Mouse (Mus musculus): ENCODE measurements around the gene Sos1. TPM values are rescaled to one million over a fixed set of nuclear protein-coding genes. Genes with fewer than 3 reads are reported as not detected.
"Not testable (repeated sequence)": the region's sequence is repeated elsewhere in the genome, so short reads cannot be mapped to it uniquely, and the experiment has no call there.

Gene Sos1
- polyA plus RNA-seq, 1 experiment: 12.0 TPM

DNA sequence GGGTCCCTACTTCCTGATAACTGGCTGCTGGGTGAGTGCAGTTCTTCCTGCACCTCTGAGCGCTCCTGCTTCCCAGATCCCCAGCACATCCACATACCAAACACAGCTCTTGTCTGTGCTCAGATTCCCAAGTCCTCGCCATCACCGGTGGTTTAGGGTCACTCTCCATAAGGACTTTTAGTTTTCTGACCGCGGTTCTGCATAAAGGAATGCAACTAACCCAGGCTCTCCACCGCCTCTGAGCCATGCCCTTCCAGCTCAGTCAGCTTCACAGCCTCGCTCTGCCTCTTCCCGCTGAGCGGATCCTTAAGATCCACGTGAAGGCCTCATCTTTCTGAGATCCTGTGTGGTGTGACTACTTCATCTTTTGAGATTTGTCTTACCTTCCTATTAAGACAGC, 90.2 kb downstream of the Sos1 start:
- Histone ChIP-seq H3K4me1 (ENCODE audit: control insufficient read depth, insufficient read depth, low read length) (peaks cover 2% of the 10 kb centered on the region; the same call in 1 of the 2 replicates), H3K4me3 (ENCODE audit: insufficient read depth, low read length) (no peak overlapping the region), H3K27ac (ENCODE audit: insufficient read depth, low read depth, low read length) (no peak overlapping the region)
- TF ChIP-seq POLR2A (IDR thresholded peaks at IDR 0.05; ENCODE audit: borderline replicate concordance, low read depth, low read length) (no peak), CTCF (IDR thresholded peaks at IDR 0.05; ENCODE audit: low read depth, low read length) (no peak)

DNA sequence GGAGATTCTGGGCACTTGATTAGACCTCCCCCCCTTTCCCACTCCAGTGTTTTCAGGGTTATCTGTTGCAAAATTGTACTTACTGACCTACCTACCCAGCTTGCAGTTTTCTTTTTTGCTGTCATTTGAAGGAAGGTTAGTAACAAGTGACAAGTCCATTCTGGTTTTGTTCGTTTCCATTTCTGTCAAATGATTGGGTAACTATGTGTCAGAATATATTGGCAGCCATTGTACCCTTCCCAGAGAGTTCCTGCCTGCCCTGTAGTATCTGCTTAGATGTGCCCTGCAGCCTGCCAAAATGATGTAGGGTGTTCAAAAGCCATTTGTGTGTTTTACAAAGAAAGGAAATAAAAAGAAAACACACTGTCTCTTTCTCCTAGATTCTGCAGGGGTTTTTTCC, 94.6 kb downstream of the Sos1 start:
- Histone ChIP-seq H3K27ac (ENCODE audit: insufficient read depth, low read depth, low read length) (no peak overlapping the region), H3K4me3 (ENCODE audit: insufficient read depth, low read length) (no peak overlapping the region), H3K4me1 (ENCODE audit: control insufficient read depth, insufficient read depth, low read length) (no peaks in the 10 kb centered on the region; the same call in 1 of the 2 replicates)
- TF ChIP-seq CTCF (IDR thresholded peaks at IDR 0.05; ENCODE audit: low read depth, low read length) (no peak), POLR2A (IDR thresholded peaks at IDR 0.05; ENCODE audit: borderline replicate concordance, low read depth, low read length) (no peak)

DNA sequence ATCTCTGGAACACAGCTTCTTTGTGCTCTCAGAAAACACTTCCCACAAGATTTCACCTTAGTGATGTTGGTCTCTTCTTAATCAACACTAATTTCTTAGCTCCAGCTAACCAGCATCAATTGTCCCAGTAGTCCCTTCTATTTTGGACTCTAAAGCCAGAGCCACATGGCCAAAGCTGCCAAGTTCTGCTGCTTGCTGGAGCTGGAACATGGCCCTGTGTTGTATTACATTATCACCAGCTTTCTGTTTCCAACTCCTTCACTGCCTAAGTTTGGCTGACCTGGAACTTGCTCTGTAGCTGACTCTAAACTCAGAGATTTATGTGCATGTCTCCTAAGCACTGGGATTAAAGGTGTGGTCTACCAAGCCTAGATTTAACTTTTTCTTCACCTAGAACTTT, 101.9 kb downstream of the Sos1 start:
- H3K4me1 ChIP-seq (ENCODE audit: control insufficient read depth, insufficient read depth, low read length); H3K4me3 ChIP-seq (ENCODE audit: insufficient read depth, low read length); H3K27ac ChIP-seq (ENCODE audit: insufficient read depth, low read depth, low read length): not testable (repeated sequence)

DNA sequence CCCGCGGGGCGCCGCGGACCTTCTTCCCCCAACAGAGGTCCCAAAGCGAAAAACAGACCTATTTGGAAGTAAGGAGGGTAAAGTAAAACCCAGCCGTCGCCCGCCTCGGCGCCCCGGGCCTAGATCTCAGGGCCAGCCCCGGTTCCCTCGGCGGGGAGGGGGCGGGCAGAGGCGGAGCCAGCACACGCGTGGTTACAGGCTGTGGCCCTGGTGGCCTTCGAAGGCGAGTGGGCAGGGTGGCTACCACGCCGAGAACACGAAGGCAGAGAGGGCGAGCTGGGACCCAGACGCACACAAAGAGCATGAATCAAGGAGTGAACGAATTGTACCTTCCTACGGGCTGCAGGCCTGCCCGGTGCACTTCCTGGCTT, 106.5 kb downstream of the Sos1 start:
- Histone ChIP-seq H3K4me1 (ENCODE audit: control insufficient read depth, insufficient read depth, low read length) (no peaks in the 10 kb centered on the region), H3K4me3 (ENCODE audit: insufficient read depth, low read length) (peak overlapping the region; percentile 54), H3K27ac (ENCODE audit: insufficient read depth, low read depth, low read length) (no peak overlapping the region)
- no peak for TF ChIP-seq POLR2A (IDR thresholded peaks at IDR 0.05; ENCODE audit: borderline replicate concordance, low read depth, low read length)
- no peak for TF ChIP-seq CTCF (IDR thresholded peaks at IDR 0.05; ENCODE audit: low read depth, low read length)

DNA sequence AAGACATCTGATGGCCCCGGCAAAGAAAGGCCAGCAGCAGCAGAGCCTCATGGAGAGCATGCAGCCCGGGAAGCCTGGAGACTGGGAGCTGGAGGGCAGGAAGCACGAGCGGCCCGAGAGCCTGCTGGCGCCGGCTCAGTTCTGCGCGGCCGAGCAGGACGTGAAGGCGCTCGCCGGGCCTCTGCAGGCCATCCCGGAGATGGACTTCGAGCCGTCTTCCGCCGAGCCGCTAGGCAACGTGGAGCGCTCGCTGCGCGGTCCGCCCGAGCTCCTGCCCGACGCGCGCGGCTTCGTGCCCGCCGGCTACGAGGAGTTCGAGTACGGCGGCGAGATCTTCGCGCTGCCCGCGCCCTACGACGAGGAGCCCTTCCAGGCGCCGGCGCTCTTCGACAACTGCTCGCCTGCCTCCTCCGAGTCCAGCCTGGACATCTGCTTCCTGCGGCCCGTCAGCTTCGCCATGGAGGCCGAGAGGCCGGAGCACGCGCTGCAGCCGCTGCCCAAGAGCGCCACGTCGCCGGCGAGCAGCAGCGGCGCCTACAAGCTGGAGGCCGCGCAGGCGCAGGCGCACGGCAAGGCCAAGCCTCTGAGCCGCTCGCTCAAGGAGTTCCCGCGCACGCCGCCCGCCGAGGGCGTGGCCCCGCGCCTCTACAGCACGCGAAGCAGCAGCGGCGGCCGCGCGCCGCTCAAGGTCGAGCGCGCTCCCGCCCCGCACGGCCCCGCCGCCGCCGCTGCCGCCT, 107.1 kb downstream of the Sos1 start, which contains the start of gene Gm10190:
Gene Gm10190 (minus strand): TSS at position 553 of the 737 bp plus-strand sequence.
- Histone ChIP-seq H3K4me3 (ENCODE audit: insufficient read depth, low read length) (peak within 1 kb of the TSS; percentile 54), H3K27ac (ENCODE audit: insufficient read depth, low read depth, low read length) (no peak within 1 kb of the TSS), H3K4me1 (ENCODE audit: control insufficient read depth, insufficient read depth, low read length) (no peaks in the 10 kb centered on the region)
- no peak for TF ChIP-seq CTCF (IDR thresholded peaks at IDR 0.05; ENCODE audit: low read depth, low read length)
- no peak for TF ChIP-seq POLR2A (IDR thresholded peaks at IDR 0.05; ENCODE audit: borderline replicate concordance, low read depth, low read length)

DNA sequence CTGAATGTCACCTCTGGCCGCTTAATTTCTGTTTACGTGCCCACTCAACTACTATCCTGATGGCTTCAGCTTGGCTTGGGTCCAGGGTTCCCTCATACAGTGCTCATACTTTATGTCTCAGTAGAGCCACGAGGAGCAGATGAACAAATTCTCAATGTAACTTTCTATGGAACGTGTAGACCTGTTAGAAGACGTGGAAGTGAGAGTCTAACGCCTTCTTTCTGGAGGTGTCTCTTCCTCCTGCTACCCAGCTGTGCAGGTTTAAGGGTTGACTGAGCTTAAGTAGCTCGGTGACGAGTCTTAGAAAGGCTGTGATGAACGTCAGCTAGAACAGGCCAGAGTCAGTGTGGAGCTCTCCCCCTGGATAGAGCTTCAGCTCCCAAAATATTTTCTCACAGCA, 111.6 kb downstream of the Sos1 start:
- no peak for TF ChIP-seq POLR2A (IDR thresholded peaks at IDR 0.05; ENCODE audit: borderline replicate concordance, low read depth, low read length)
- no peak for TF ChIP-seq CTCF (IDR thresholded peaks at IDR 0.05; ENCODE audit: low read depth, low read length)
- H3K27ac ChIP-seq (ENCODE audit: insufficient read depth, low read depth, low read length): no peak overlapping the region
- no peak overlapping the region for H3K4me3 ChIP-seq (ENCODE audit: insufficient read depth, low read length)
- no peaks in the 10 kb centered on the region for H3K4me1 ChIP-seq (ENCODE audit: control insufficient read depth, insufficient read depth, low read length)

DNA sequence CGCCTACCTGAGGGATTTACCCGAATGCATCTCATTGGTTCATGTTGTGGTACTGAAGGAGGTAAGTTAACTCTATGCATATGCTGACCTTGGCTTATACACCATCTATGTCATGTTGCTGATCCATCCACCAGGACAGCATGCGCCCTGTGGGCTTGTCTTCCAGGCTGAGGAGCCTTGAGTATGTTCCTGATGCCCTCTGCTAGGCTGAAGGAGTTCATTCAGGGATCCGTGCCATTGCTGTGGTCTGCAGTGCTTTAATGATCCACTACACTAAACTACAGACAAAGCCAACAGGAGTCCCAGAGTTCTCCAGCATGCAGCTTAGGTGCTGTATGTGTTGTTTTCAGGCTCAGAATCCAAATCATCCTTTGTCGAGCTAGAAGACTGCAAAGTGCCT, 113.0 kb downstream of the Sos1 start:
- Histone ChIP-seq H3K4me1 (ENCODE audit: control insufficient read depth, insufficient read depth, low read length) (no peaks in the 10 kb centered on the region), H3K27ac (ENCODE audit: insufficient read depth, low read depth, low read length) (no peak overlapping the region), H3K4me3 (ENCODE audit: insufficient read depth, low read length) (no peak overlapping the region)
- TF ChIP-seq CTCF (IDR thresholded peaks at IDR 0.05; ENCODE audit: low read depth, low read length): no peak
- no peak for TF ChIP-seq POLR2A (IDR thresholded peaks at IDR 0.05; ENCODE audit: borderline replicate concordance, low read depth, low read length)

DNA sequence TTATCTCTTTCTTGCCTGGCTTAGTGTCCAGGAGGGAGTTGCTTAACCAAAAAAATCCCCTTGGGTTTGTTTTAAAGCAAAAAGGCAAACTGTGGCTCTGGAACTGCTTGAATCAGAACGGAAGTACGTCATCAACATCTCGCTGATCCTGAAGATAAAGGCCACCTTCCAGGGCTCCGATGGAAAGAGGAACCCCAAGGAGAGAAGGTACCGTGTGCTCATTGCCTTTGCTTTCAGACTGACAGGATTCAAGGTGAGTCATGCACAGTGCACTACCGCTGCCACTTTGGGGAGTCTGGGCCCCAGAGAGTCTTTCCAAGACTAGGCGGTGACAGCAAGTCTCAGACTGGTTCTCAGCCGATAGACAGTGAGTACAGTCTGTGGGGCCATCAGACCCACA, 120.0 kb downstream of the Sos1 start:
- no peak overlapping the region for H3K27ac ChIP-seq (ENCODE audit: insufficient read depth, low read depth, low read length)
- H3K4me3 ChIP-seq (ENCODE audit: insufficient read depth, low read length): no peak overlapping the region
- TF ChIP-seq CTCF (IDR thresholded peaks at IDR 0.05; ENCODE audit: low read depth, low read length) (no peak), POLR2A (IDR thresholded peaks at IDR 0.05; ENCODE audit: borderline replicate concordance, low read depth, low read length) (no peak)
- H3K4me1 ChIP-seq (ENCODE audit: control insufficient read depth, insufficient read depth, low read length): no peaks in the 10 kb centered on the region

DNA sequence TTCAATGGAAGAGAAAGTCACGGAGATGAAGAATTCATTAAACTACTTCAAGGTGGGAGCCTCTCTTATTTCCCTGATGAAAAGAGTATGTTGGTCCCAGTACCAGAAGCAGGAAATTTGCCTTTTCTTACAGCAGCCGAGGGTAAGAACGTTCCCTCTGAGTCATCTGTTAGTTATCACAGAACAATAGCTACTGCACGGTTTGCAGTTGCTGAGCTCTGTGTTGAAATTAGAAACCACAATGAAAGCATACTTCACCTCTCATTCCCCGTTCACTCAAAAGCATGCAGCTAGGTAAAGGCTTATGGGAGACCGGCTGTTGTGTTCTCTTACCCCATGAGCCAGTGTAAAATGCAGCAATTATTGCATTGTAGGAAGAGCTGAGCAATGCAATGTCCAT, 133.0 kb downstream of the Sos1 start:
- no peak overlapping the region for H3K27ac ChIP-seq (ENCODE audit: insufficient read depth, low read depth, low read length)
- TF ChIP-seq CTCF (IDR thresholded peaks at IDR 0.05; ENCODE audit: low read depth, low read length): no peak
- TF ChIP-seq POLR2A (IDR thresholded peaks at IDR 0.05; ENCODE audit: borderline replicate concordance, low read depth, low read length): no peak
- no peaks in the 10 kb centered on the region for H3K4me1 ChIP-seq (ENCODE audit: control insufficient read depth, insufficient read depth, low read length)
- no peak overlapping the region for H3K4me3 ChIP-seq (ENCODE audit: insufficient read depth, low read length)

DNA sequence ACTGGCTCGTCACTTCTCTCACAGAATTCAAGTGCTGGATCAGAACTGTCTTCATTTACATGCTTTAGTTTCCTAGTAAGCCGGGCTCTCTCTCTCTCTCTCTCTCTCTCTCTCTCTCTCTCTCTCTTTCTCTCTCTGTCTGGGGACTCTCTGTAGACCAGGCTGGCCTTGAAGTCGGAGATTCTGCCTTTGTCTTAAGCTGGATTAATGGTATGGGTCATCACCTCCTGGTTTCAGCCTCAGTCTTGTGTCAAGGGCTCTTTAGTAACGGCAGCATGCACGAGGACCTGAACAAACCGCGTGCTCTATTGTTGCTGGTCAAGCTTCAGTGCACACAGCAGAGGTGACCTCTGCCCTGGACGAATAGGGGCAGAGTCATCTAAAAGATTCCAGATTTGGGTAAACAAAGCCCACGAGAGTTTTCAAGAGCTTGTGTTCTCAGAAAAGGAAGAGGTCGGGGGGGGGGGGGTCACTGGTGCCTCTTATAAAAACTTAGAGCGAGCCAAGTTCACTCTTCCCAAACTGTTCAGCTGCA, 133.6 kb downstream of the Sos1 start:
- H3K4me1 ChIP-seq (ENCODE audit: control insufficient read depth, insufficient read depth, low read length): no peaks in the 10 kb centered on the region
- no peak overlapping the region for H3K4me3 ChIP-seq (ENCODE audit: insufficient read depth, low read length)
- H3K27ac ChIP-seq (ENCODE audit: insufficient read depth, low read depth, low read length): no peak overlapping the region
- TF ChIP-seq POLR2A (IDR thresholded peaks at IDR 0.05; ENCODE audit: borderline replicate concordance, low read depth, low read length) (no peak), CTCF (IDR thresholded peaks at IDR 0.05; ENCODE audit: low read depth, low read length) (no peak)

Measured in bone marrow macrophage, adult 2 months (primary cell).